Mouse (Mus musculus) embryo, embryonic 11.5 days (tissue): ENCODE results near the gene Cideb.

Experiments used
- DNase-seq: peaks from one replicate; pipeline ENCODE4 v3.0.0-alpha.2; 2012; ENCODE audit warnings: low read depth, low spot score

Gene Cideb

GRCm38 (mm10) chr14:55758363-55758784, at the start of gene Cideb:
TSS of gene Cideb (minus strand) at chr14:55758458.
- DNase-seq = no peak

GRCm38 (mm10) chr14:55795380-55796163, 37.3 kb upstream of the Cideb start:
- no peak for DNase-seq

GRCm38 (mm10) chr14:55793946-55794345, 35.7 kb upstream of the Cideb start:
- no peak for DNase-seq

- no peak for DNase-seq
Observed at GRCm38 (mm10) chr14:55793461-55793860, 35.2 kb upstream of the Cideb start.

DNA sequence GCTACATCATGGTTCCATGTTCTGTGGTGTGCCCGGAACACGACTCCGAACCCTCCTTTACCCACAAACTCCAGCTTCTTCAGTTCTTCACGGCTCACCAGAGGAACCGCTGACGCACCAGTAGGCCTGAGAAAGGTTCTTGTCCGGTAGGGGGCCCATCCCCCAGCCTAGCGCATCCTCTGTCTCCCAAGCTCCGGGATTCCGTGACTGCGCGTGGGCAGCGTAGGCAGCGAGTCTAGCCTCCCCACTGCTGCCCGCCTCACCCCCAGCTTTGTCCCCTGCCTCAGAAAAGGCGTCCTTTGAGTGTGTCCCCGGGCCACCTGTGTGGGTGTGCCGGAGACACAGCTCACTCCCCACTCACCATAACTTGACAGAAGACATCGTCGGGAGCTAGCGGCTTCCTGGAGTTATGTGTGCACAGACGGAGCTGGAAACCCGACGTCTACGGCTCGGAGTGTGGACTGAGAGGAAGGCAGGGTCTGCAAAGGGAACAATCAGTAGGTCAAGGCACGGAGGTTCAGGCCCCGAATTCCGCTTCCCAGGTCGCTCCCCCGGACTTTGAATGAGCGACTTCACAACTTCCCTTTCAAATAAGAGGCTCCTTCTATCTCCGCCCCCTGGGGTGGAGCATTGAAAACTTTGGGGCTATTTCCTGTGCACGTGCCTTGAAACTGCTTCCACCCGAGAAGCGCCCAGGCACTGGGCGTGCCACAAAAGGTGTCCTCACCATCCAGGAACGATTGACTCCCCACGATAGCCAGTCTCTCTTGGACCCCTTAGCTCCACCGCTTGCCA, 30.2 kb upstream of the Cideb start, which contains the start of gene Ripk3:
TSS of gene Ripk3 (minus strand) at position 610 of the 795 bp plus-strand sequence.
- no peak for DNase-seq

DNA sequence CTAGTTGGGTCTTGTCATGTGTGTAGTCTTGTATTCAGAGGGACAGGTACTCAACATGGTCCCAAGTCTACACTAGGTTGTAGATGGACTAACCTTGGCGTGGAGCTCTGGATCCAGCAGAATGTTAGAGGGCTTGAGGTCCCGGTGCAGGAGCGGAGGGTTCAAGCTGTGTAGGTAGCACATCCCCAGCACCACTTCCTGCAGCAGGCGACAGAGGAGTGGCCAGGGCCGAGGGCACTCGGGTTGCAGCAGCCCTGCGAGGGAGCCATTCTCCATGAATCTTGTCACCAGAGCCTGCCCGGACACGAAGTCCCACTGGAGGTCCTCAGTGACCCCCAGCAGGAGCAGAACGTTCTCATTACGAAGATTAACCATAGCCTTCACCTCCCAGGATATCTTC, 29.5 kb upstream of the Cideb start:
- no peak for DNase-seq

DNA sequence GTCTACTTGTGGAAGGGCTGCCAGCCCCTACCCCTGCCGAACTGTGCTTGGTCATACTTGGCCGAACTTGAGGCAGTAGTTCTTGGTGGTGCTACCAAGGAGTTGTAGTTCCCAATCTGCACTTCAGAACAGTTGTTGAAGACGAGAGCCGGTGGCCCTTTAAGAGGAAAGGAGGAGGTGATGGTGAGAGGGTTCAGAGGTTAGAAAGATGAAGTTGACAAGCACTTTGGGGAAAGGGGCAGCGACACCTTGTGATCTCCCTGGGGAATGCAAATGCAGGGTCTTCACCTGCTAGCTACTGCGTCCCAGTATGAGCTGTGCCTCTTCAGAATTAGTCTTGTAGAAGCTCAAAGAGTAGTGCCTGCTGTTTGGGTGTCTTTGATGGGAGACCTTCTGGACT, 26.9 kb upstream of the Cideb start:
- DNase-seq = no peak

- DNase-seq = no peak
Observed at GRCm38 (mm10) chr14:55783958-55784235, 25.6 kb upstream of the Cideb start, which contains the start of gene Adcy4. TSS of gene Adcy4 (minus strand) at chr14:55784095.

- no peak for DNase-seq
Observed at GRCm38 (mm10) chr14:55783171-55783957, 25.1 kb upstream of the Cideb start.

GRCm38 (mm10) chr14:55782361-55782960, 24.2 kb upstream of the Cideb start:
- no peak for DNase-seq

- peak; percentile 69 for DNase-seq
Observed at GRCm38 (mm10) chr14:55781310-55781709, 23.1 kb upstream of the Cideb start.

DNA sequence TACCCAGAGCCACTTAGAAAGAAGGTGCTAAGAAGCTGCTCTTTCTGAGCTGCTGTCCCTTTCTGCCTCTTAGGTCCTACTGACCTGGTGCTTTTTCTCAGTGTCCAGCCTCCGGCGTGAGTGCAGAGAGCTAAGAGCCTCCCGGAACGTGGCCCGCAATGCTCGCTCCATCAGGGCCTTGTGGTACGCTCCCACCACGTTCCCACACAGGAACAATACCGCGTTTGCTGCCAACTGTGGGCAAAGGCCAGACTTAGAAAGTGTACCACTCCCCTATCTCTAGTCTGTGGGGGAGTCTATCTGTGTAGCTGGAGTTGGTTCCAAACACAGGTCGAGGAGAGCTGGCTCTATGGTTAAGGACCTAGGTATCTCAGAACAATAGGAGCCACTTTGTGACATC, 22.5 kb upstream of the Cideb start:
- no peak for DNase-seq

DNA sequence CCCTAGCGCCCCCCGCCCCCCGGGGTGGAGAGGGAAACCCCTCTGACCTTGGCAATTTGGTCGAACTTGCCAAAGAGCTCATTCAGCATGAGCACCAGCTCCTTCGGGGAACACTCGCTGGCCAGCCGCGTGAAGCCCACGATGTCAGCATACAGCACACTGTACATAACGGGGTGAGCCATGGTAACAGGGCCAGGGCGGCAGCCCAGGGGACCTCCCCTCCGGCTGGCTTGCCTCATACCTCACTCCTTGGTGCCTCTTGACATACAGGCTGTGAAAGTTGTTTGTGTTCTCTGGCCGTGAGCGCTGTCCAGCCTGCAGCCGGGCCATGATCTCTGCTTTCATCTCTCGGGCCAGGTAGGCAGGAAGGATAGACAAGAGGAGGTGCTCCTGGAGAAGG, 21.4 kb upstream of the Cideb start:
- DNase-seq = no peak

- DNase-seq = no peak
Observed at GRCm38 (mm10) chr14:55778686-55779085, 20.4 kb upstream of the Cideb start.

DNA sequence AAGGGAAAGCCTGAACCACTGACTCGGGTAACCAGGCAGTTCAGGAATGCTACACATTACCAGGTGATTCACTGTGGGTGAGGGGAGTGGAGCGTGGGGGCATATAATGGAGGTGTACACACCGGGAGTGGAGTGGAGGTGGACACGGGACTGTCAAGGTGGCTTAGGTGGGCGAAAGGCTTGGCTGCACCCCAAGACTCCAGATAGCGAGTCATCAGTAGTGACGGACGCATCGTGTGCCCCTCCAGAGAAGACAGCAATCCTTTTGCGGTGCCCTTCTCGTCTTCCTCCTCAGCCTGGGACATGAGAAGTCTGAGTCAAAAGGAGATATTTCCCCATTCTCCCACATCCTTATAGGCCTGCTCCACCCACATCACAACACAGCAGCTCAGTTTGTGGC, 19.5 kb upstream of the Cideb start:
- no peak for DNase-seq

GRCm38 (mm10) chr14:55777176-55777575, 18.9 kb upstream of the Cideb start:
- no peak for DNase-seq

GRCm38 (mm10) chr14:55776711-55777110, 18.5 kb upstream of the Cideb start:
- no peak for DNase-seq

GRCm38 (mm10) chr14:55769087-55769703, 10.9 kb upstream of the Cideb start:
- DNase-seq = no peak

GRCm38 (mm10) chr14:55768555-55768954, 10.3 kb upstream of the Cideb start:
- DNase-seq = no peak

GRCm38 (mm10) chr14:55767519-55768414, 9.5 kb upstream of the Cideb start:
- no peak for DNase-seq
